Mouse (Mus musculus): ENCODE measurements at regions not wholly inside any gene's neighbourhood (a gene's known extent, or its start where the extent isn't known, plus 50 kb on each side); places are given as distances from the start of the nearest gene placed in this dataset.

GRCm38 (mm10) chr1:64195970-64196491, 73.9 kb upstream of the Klf7 start:
- no peak overlapping the region for H3K4me3 ChIP-seq (ENCODE audit: insufficient read depth, low read length)
- H3K4me1 ChIP-seq (ENCODE audit: control insufficient read depth, insufficient read depth, low read length), result peaks cover 6% of the 10 kb centered on the region
- no peak for TF ChIP-seq CTCF (IDR thresholded peaks at IDR 0.05; ENCODE audit: extremely low read depth, insufficient read depth, low read length)
- TF ChIP-seq POLR2A (IDR thresholded peaks at IDR 0.05; ENCODE audit: extremely low read depth, insufficient read depth, low read length), result no peak
- no peak overlapping the region for H3K27ac ChIP-seq (ENCODE audit: insufficient read depth, low read length)

GRCm38 (mm10) chr1:64195294-64195693, 73.2 kb upstream of the Klf7 start:
- no peak overlapping the region for H3K4me3 ChIP-seq (ENCODE audit: insufficient read depth, low read length)
- no peak overlapping the region for H3K27ac ChIP-seq (ENCODE audit: insufficient read depth, low read length)
- TF ChIP-seq CTCF (IDR thresholded peaks at IDR 0.05; ENCODE audit: extremely low read depth, insufficient read depth, low read length) (no peak), POLR2A (IDR thresholded peaks at IDR 0.05; ENCODE audit: extremely low read depth, insufficient read depth, low read length) (no peak)
- H3K4me1 ChIP-seq (ENCODE audit: control insufficient read depth, insufficient read depth, low read length), result peaks cover 6% of the 10 kb centered on the region

DNA sequence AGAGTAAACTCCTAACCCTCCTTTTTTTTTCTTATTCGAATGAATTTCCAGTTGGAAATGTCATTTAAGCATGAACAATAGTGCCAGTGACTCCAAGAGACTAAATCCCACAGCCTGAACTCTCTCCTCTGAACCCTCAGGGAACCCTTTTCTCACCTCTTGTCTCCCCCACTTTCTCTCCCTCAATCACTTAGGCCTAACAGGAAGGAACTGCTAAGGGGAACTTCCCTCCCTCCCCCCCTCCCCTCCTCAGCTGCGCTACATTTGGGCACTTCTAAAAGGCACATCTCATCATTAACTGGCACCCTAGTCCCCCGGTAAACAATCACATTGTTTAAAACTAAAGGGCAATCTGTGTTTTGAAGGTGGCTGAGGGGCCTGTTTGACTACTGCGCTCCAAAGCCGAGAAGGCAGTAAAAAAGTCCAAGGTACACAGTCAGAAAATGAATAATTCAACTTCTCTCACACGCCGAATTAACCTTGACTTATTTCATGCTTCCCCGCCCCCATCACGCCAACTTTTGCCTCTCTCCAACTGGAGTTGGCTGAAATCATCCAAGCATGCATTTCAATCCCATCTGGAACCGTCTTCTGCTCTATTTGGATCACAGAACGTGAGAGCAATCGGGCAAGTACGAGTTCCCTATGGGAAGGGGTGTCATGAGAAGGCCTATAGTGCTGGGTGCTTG, 71.2 kb upstream of the Klf7 start:
- Histone ChIP-seq H3K4me1 (ENCODE audit: control insufficient read depth, insufficient read depth, low read length) (peaks cover 4% of the 10 kb centered on the region), H3K4me3 (ENCODE audit: insufficient read depth, low read length) (no peak overlapping the region), H3K27ac (ENCODE audit: insufficient read depth, low read length) (0 out of 2 replicates have a peak overlapping the region, but pooled peaks have one; percentile 45)
- no peak for TF ChIP-seq POLR2A (IDR thresholded peaks at IDR 0.05; ENCODE audit: extremely low read depth, insufficient read depth, low read length)
- no peak for TF ChIP-seq CTCF (IDR thresholded peaks at IDR 0.05; ENCODE audit: extremely low read depth, insufficient read depth, low read length)

DNA sequence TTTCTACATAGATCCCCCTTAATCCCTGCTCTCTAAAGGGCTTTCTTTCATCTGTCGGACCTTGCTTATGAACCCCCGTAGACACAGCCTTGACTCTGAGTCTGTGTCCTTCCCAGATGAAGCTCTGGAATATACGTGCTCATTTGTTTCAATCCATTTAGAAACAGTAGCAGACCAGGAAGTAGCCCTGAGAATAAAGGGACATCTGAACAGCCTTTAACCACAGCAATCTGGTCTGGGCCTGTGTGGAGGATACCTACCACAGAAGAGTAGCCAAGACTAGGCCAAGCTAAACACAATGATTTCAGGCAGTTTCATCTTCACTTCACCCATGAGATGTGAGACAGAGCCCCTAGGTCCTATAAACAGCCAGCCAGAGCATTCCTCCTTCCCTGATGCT, 70.7 kb upstream of the Klf7 start:
- Histone ChIP-seq H3K4me1 (ENCODE audit: control insufficient read depth, insufficient read depth, low read length) (peaks cover 3% of the 10 kb centered on the region; the same call in 1 of the 2 replicates), H3K4me3 (ENCODE audit: insufficient read depth, low read length) (no peak overlapping the region), H3K27ac (ENCODE audit: insufficient read depth, low read length) (0 out of 2 replicates have a peak overlapping the region, but pooled peaks have one; percentile 45)
- TF ChIP-seq POLR2A (IDR thresholded peaks at IDR 0.05; ENCODE audit: extremely low read depth, insufficient read depth, low read length) (no peak), CTCF (IDR thresholded peaks at IDR 0.05; ENCODE audit: extremely low read depth, insufficient read depth, low read length) (no peak)

GRCm38 (mm10) chr1:64191242-64192220, 69.4 kb upstream of the Klf7 start:
- H3K27ac ChIP-seq (ENCODE audit: insufficient read depth, low read length), result no peak overlapping the region
- TF ChIP-seq CTCF (IDR thresholded peaks at IDR 0.05; ENCODE audit: extremely low read depth, insufficient read depth, low read length) (no peak), POLR2A (IDR thresholded peaks at IDR 0.05; ENCODE audit: extremely low read depth, insufficient read depth, low read length) (no peak)
- H3K4me1 ChIP-seq (ENCODE audit: control insufficient read depth, insufficient read depth, low read length), result peaks cover 3% of the 10 kb centered on the region; the same call in 1 of the 2 replicates
- no peak overlapping the region for H3K4me3 ChIP-seq (ENCODE audit: insufficient read depth, low read length)

DNA sequence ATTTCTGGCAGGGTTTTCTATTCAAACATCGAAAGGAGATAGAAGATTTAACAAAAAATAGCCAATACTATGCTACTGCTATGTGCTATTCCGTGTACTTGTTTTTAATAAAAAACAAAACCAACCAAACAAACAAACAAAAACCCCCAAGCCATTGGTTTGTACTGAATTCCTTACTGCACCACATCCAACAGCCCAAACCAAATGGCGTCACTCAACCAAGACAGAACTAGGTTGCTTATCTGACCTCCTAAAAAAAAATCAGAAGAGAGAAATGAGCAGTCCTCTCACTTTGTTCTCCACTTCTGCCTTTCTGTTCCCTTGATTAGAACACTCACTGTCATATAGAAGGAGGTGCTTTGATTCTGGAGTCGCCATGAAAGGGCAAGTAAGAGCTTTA, 68.6 kb upstream of the Klf7 start:
- no peak overlapping the region for H3K4me3 ChIP-seq (ENCODE audit: insufficient read depth, low read length)
- TF ChIP-seq POLR2A (IDR thresholded peaks at IDR 0.05; ENCODE audit: extremely low read depth, insufficient read depth, low read length), result no peak
- no peak for TF ChIP-seq CTCF (IDR thresholded peaks at IDR 0.05; ENCODE audit: extremely low read depth, insufficient read depth, low read length)
- no peak overlapping the region for H3K27ac ChIP-seq (ENCODE audit: insufficient read depth, low read length)
- H3K4me1 ChIP-seq (ENCODE audit: control insufficient read depth, insufficient read depth, low read length), result peaks cover 2% of the 10 kb centered on the region; the same call in 1 of the 2 replicates

DNA sequence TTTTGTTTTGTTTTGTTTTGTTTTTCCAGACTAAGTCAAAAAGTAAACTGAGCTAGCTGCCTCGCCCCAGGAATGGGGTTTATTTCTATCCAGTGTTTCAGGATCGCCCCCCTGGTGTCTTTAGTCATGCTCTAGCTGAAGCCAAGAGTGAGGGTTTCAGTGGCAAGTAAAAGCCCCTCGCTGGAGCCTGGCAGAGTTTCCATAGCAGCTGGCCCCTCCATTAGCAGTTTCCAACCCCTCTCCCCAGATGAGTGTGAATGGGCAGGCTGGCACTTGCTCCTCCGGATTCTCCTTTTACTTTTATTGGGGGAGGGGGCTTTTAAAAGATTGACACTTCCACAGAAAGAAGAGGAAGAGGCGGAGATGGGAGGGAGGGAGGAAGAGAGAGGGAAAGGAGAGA, 68.0 kb upstream of the Klf7 start:
- TF ChIP-seq CTCF (IDR thresholded peaks at IDR 0.05; ENCODE audit: extremely low read depth, insufficient read depth, low read length), result no peak
- no peak for TF ChIP-seq POLR2A (IDR thresholded peaks at IDR 0.05; ENCODE audit: extremely low read depth, insufficient read depth, low read length)
- peaks cover 1% of the 10 kb centered on the region; the same call in 1 of the 2 replicates for H3K4me1 ChIP-seq (ENCODE audit: control insufficient read depth, insufficient read depth, low read length)
- H3K4me3 ChIP-seq (ENCODE audit: insufficient read depth, low read length), result no peak overlapping the region
- H3K27ac ChIP-seq (ENCODE audit: insufficient read depth, low read length), result no peak overlapping the region; the same call in 1 of the 2 replicates

GRCm38 (mm10) chr1:64189471-64189870, 67.4 kb upstream of the Klf7 start:
- Histone ChIP-seq H3K4me3 (ENCODE audit: insufficient read depth, low read length) (no peak overlapping the region), H3K4me1 (ENCODE audit: control insufficient read depth, insufficient read depth, low read length) (no peaks in the 10 kb centered on the region), H3K27ac (ENCODE audit: insufficient read depth, low read length) (no peak overlapping the region)
- TF ChIP-seq POLR2A (IDR thresholded peaks at IDR 0.05; ENCODE audit: extremely low read depth, insufficient read depth, low read length) (no peak), CTCF (IDR thresholded peaks at IDR 0.05; ENCODE audit: extremely low read depth, insufficient read depth, low read length) (no peak)

DNA sequence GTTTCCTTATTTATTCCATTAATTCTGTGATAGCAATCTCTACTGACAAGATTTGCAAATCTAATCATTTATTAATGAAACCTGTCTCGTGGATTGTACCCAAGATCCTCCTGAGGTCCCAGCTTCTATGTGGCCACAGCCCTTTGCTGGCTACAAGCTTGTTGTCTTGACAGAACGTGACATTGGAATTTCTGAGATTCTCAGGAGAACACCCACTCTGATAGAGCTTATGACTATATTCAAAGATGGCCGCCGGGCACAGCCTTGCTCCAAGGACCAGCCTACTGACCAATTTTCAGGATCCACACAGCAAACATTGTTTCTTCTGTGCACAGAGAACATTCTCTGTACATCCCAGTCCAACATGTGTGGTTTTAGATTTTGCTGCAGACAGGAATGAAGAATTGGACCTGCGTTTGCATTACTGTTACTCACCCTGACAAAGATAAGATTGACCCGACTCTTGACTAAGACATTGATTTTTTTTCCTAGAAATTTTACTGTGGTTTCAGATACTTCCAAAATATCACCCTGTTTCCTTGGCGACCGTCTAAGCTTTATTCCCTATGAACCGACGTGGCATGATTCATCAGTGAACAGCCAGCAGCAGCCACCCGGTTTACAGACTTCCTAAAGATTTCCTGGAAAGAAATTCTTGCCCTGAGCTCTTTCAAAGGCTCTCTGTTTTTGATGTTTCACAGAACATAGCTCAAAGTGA, 65.9 kb upstream of the Klf7 start:
- Histone ChIP-seq H3K27ac (ENCODE audit: insufficient read depth, low read length) (no peak overlapping the region), H3K4me1 (ENCODE audit: control insufficient read depth, insufficient read depth, low read length) (no peaks in the 10 kb centered on the region), H3K4me3 (ENCODE audit: insufficient read depth, low read length) (no peak overlapping the region)
- TF ChIP-seq CTCF (IDR thresholded peaks at IDR 0.05; ENCODE audit: extremely low read depth, insufficient read depth, low read length) (no peak), POLR2A (IDR thresholded peaks at IDR 0.05; ENCODE audit: extremely low read depth, insufficient read depth, low read length) (no peak)
